Mouse (Mus musculus) neural tube, embryonic 15.5 days (tissue): ENCODE measurements at regions not wholly inside any gene's neighbourhood (a gene's known extent, or its start where the extent isn't known, plus 50 kb on each side); places are given as distances from the start of the nearest gene placed in this dataset.

Experiments
- ATAC-seq: fragments of 200-750 bp; cut with Nextera tagmentation; 2 replicates; pipeline ENCODE4 v1.8.0; 2017; ENCODE audit warnings: mild to moderate bottlenecking, moderate TSS enrichment, moderate library complexity; ENCODE audit not compliant: low FRiP score
- H3K27ac ChIP-seq: fragments of 300-500 bp; sonication (generic); replicated peaks from 2 replicates; pipeline ENCODE4 v1.5.1; 2015; ENCODE audit warnings: mild to moderate bottlenecking, inconsistent platforms
- H3K27me3 ChIP-seq: fragments of 300-500 bp; sonication (generic); replicated peaks from 2 replicates; pipeline ENCODE4 v1.6.1; 2015; ENCODE audit warnings: inconsistent platforms
- H3K36me3 ChIP-seq: fragments of 300-500 bp; sonication (generic); 2 replicates; pipeline ENCODE4 v1.6.1; 2015; ENCODE audit warnings: inconsistent platforms
- H3K4me1 ChIP-seq: fragments of 300-500 bp; sonication (generic); 2 replicates; pipeline ENCODE4 v1.6.1; 2015; ENCODE audit warnings: inconsistent platforms
- H3K4me2 ChIP-seq: fragments of 300-500 bp; sonication (generic); 2 replicates; pipeline ENCODE4 v1.6.1; 2015; ENCODE audit warnings: inconsistent platforms, mild to moderate bottlenecking, moderate library complexity
- H3K4me3 ChIP-seq: fragments of 300-500 bp; sonication (generic); replicated peaks from 2 replicates; pipeline ENCODE4 v1.5.1; 2015; ENCODE audit warnings: mild to moderate bottlenecking, inconsistent platforms
- H3K9ac ChIP-seq: fragments of 300-500 bp; sonication (generic); replicated peaks from 2 replicates; pipeline ENCODE4 v1.6.1; 2015; ENCODE audit warnings: mild to moderate bottlenecking, inconsistent platforms
- H3K9me3 ChIP-seq: fragments of 300-500 bp; sonication (generic); replicated peaks from 2 replicates; pipeline ENCODE4 v1.6.1; 2016; ENCODE audit warnings: inconsistent platforms
- WGBS: fragments of 180-500 bp; shearing (Covaris S2); methylation state at CpG from one replicate; pipeline ENCODE4 v1.1.7; 2015; ENCODE audit warnings: mixed read lengths; 5-methylcytosine and 5-hydroxymethylcytosine counted together

GRCm38 (mm10) chr6:53130717-53131330 lies 62.4 kb upstream of the Jazf1 start:
- WGBS = 23% methylated on average over 2 of the region's 2 CpGs
- Histone ChIP-seq H3K9ac (no peak overlapping the region), H3K9me3 (no peaks in the 10 kb centered on the region), H3K27me3 (no peaks in the 10 kb centered on the region), H3K36me3 (no peaks in the 10 kb centered on the region), H3K4me3 (no peak overlapping the region), H3K27ac (no peak overlapping the region), H3K4me2 (no peak overlapping the region), H3K4me1 (no peaks in the 10 kb centered on the region)
- no peak for ATAC-seq

- Histone ChIP-seq H3K4me2 (no peak overlapping the region), H3K4me3 (no peak overlapping the region), H3K4me1 (no peaks in the 10 kb centered on the region), H3K9me3 (no peaks in the 10 kb centered on the region), H3K9ac (no peak overlapping the region), H3K27ac (no peak overlapping the region), H3K36me3 (no peaks in the 10 kb centered on the region), H3K27me3 (no peaks in the 10 kb centered on the region)
- 83% methylated on average over 5 of the region's 5 CpGs for WGBS
- no peak for ATAC-seq
These were observed 58.3 kb upstream of the Jazf1 start for GRCm38 (mm10) chr6:53126776-53127175.

- no peak for ATAC-seq
- H3K4me3 ChIP-seq = no peak overlapping the region
- H3K9me3 ChIP-seq = no peaks in the 10 kb centered on the region
- no peaks in the 10 kb centered on the region for H3K27me3 ChIP-seq
- H3K4me1 ChIP-seq = no peaks in the 10 kb centered on the region
- no peak overlapping the region for H3K27ac ChIP-seq
- H3K4me2 ChIP-seq = no peak overlapping the region
- WGBS = 88% methylated on average over 17 of the region's 17 CpGs
- H3K36me3 ChIP-seq = no peaks in the 10 kb centered on the region
- H3K9ac ChIP-seq = no peak overlapping the region
These were observed 56.5 kb upstream of the Jazf1 start for GRCm38 (mm10) chr6:53124800-53125450.

GRCm38 (mm10) chr6:53120385-53120784 lies 52.0 kb upstream of the Jazf1 start:
- WGBS = 92% methylated on average over 5 of the region's 5 CpGs
- H3K9me3 ChIP-seq = no peaks in the 10 kb centered on the region
- H3K27me3 ChIP-seq = no peaks in the 10 kb centered on the region
- no peak for ATAC-seq
- no peaks in the 10 kb centered on the region for H3K4me1 ChIP-seq
- no peak overlapping the region for H3K27ac ChIP-seq
- no peaks in the 10 kb centered on the region for H3K36me3 ChIP-seq
- H3K9ac ChIP-seq = no peak overlapping the region
- no peak overlapping the region for H3K4me3 ChIP-seq
- no peak overlapping the region for H3K4me2 ChIP-seq
